Mouse (Mus musculus): ENCODE data around the gene Fam20a. TPM values are rescaled to one million over a fixed set of nuclear protein-coding genes. Genes with fewer than 3 reads are reported as not detected.

The Fam20a gene
- polyA plus RNA-seq, 1 experiment: 16.3 TPM

- no peak for DNase-seq (ENCODE audit: low read depth, low spot score)
- 81% methylated on average over 15 of the region's 15 CpGs for WGBS
These were observed 3.8 kb downstream of the Fam20a start for GRCm38 (mm10) chr11:109717966-109718895.

- WGBS: 70% methylated on average over 5 of the region's 5 CpGs
- no peak for DNase-seq (ENCODE audit: low read depth, low spot score)
These were observed 4.6 kb downstream of the Fam20a start for GRCm38 (mm10) chr11:109717448-109717847.

- no peak for DNase-seq (ENCODE audit: low read depth, low spot score)
- 74% methylated on average over 7 of the region's 7 CpGs for WGBS
These were observed 5.1 kb downstream of the Fam20a start for GRCm38 (mm10) chr11:109716981-109717380.

GRCm38 (mm10) chr11:109715311-109715781 is 6.7 kb downstream of the Fam20a start:
- 90% methylated on average over 12 of the region's 12 CpGs for WGBS
- DNase-seq (ENCODE audit: low read depth, low spot score): no peak

GRCm38 (mm10) chr11:109714341-109715247 is 7.5 kb downstream of the Fam20a start:
- 65% methylated on average over 17 of the region's 17 CpGs for WGBS
- no peak for DNase-seq (ENCODE audit: low read depth, low spot score)

- DNase-seq (ENCODE audit: low read depth, low spot score): no peak
- WGBS: 85% methylated on average over 5 of the region's 5 CpGs
These were observed 12.6 kb downstream of the Fam20a start for GRCm38 (mm10) chr11:109709501-109709900.

GRCm38 (mm10) chr11:109708786-109709185 is 13.3 kb downstream of the Fam20a start:
- no peak for DNase-seq (ENCODE audit: low read depth, low spot score)
- 94% methylated on average over 4 of the region's 4 CpGs for WGBS

- 80% methylated on average over 3 of the region's 3 CpGs for WGBS
- DNase-seq (ENCODE audit: low read depth, low spot score): no peak
These were observed 14.6 kb downstream of the Fam20a start for GRCm38 (mm10) chr11:109707442-109707841.

GRCm38 (mm10) chr11:109706586-109706985 is 15.5 kb downstream of the Fam20a start:
- DNase-seq (ENCODE audit: low read depth, low spot score): no peak
- WGBS: 68% methylated on average over 4 of the region's 4 CpGs

- WGBS: 16% methylated on average over 9 of the region's 9 CpGs
These were observed 16.0 kb downstream of the Fam20a start for GRCm38 (mm10) chr11:109706055-109706412.

GRCm38 (mm10) chr11:109705336-109706054 is 16.6 kb downstream of the Fam20a start:
- DNase-seq (ENCODE audit: low read depth, low spot score): no peak
- 50% methylated on average over 9 of the region's 9 CpGs for WGBS

More at GRCm38 (mm10) chr11:109706055-109706412, 16.0 kb downstream of the Fam20a start:
- no peak for DNase-seq (ENCODE audit: low read depth, low spot score)

GRCm38 (mm10) chr11:109704311-109705205 is 17.5 kb downstream of the Fam20a start:
- DNase-seq (ENCODE audit: low read depth, low spot score): no peak
- 90% methylated on average over 22 of the region's 22 CpGs for WGBS

GRCm38 (mm10) chr11:109703845-109704244 is 18.2 kb downstream of the Fam20a start:
- DNase-seq (ENCODE audit: low read depth, low spot score): no peak
- 65% methylated on average over 9 of the region's 9 CpGs for WGBS

- DNase-seq (ENCODE audit: low read depth, low spot score): no peak
- 31% methylated on average over 10 of the region's 10 CpGs for WGBS
These were observed 19.9 kb downstream of the Fam20a start for GRCm38 (mm10) chr11:109702031-109702815.

GRCm38 (mm10) chr11:109700761-109701160 is 21.3 kb downstream of the Fam20a start:
- DNase-seq (ENCODE audit: low read depth, low spot score): no peak
- WGBS: 46% methylated on average over 6 of the region's 6 CpGs

- WGBS: 69% methylated on average over 2 of the region's 2 CpGs
These were observed 22.3 kb downstream of the Fam20a start for GRCm38 (mm10) chr11:109699784-109700183.

GRCm38 (mm10) chr11:109698740-109699139 is 23.3 kb downstream of the Fam20a start:
- DNase-seq (ENCODE audit: low read depth, low spot score): no peak

More at GRCm38 (mm10) chr11:109699784-109700183, 22.3 kb downstream of the Fam20a start:
- DNase-seq (ENCODE audit: low read depth, low spot score): no peak

More at GRCm38 (mm10) chr11:109698740-109699139, 23.3 kb downstream of the Fam20a start:
- WGBS: 59% methylated on average over 10 of the region's 10 CpGs

All from large intestine, adult 2 months (tissue).